In genomic region chr8:105702001-105702401, GRCm38 (mm10) we compare ENCODE assay signal across 8 mouse cellular contexts. TPM values are rescaled to one million over a fixed set of nuclear protein-coding genes. Genes with fewer than 3 reads are reported as not detected.
A peak's percentile ranks its signal among the peaks of the same experiment; 100 is the strongest.
DNase-seq lines count a peak whose midpoint lies in the region; ATAC-seq and TF ChIP-seq lines count a peak whose summit lies in the region.

No protein-coding gene starts in this region.

- no peak for TF ChIP-seq CTCF in heart, adult 2 months (IDR thresholded peaks at IDR 0.05)
- TF ChIP-seq CTCF in E14TG2a.4 (conservative IDR thresholded peaks at IDR 0.05; ENCODE audit: low read length): no peak

- TF ChIP-seq EP300 in heart, adult 2 months (IDR thresholded peaks at IDR 0.05; ENCODE audit: insufficient read depth, low read depth, low read length): no peak

- intact Hi-C loops in heart, adult 2 months (cut with DNase I): loop anchor here (5.0 kb wide), 2 partner anchors 65 to 310 kb away; partner anchors contain the start of genes Agrp, Ctcf and Ddx28

- DNase-seq in heart, adult 2 months: no peak
- no peak for DNase-seq in heart, adult 8-10 months (ENCODE audit: low spot score)
- peak; percentile 29 for DNase-seq in embryonic facial prominence, embryonic 10.5 days (ENCODE audit: low spot score)
- no peak for DNase-seq in limb, embryonic 10.5 days (ENCODE audit: low spot score)
- no peak for DNase-seq in gastrocnemius, postnatal 10 days
- DNase-seq in kidney, adult 8-10 months: no peak

- no peaks in the 10 kb centered on the region for H3K27me3 ChIP-seq in heart, adult 2 months (ENCODE audit: control insufficient read depth, insufficient read depth, low read length)
- peaks cover 9% of the 10 kb centered on the region; the same call in 1 of the 2 replicates for H3K27me3 ChIP-seq in E14TG2a.4 (ENCODE audit: insufficient read depth, low read length)
- no peaks in the 10 kb centered on the region for H3K27me3 ChIP-seq in embryonic facial prominence, embryonic 10.5 days (replicated peaks; ENCODE audit: low read depth, poor library complexity, severe bottlenecking)
- H3K27me3 ChIP-seq in limb, embryonic 10.5 days (ENCODE audit: low read depth, poor library complexity, severe bottlenecking): no peaks in the 10 kb centered on the region
- no peaks in the 10 kb centered on the region for H3K27me3 ChIP-seq in stomach, embryonic 14.5 days (ENCODE audit: control insufficient read depth, insufficient read depth, low read length)

- peak overlapping the region; percentile 85 for H3K4me3 ChIP-seq in heart, adult 2 months
- H3K4me3 ChIP-seq in E14TG2a.4 (replicated peaks; ENCODE audit: low read length): peak overlapping the region; percentile 93
- peak overlapping the region; percentile 81 for H3K4me3 ChIP-seq in embryonic facial prominence, embryonic 10.5 days
- H3K4me3 ChIP-seq in limb, embryonic 10.5 days: peak overlapping the region; percentile 68
- peak overlapping the region; percentile 67 for H3K4me3 ChIP-seq in stomach, embryonic 14.5 days (ENCODE audit: low read depth, low read length)

- 62% methylated on average over 18 of the region's 18 CpGs for WGBS in heart, adult 2 months
- 40% methylated on average over 18 of the region's 18 CpGs for WGBS in embryonic facial prominence, embryonic 10.5 days
- WGBS in limb, embryonic 10.5 days: 46% methylated on average over 18 of the region's 18 CpGs
- 46% methylated on average over 18 of the region's 18 CpGs for WGBS in stomach, embryonic 14.5 days

- H3K4me1 ChIP-seq in heart, adult 2 months (ENCODE audit: control insufficient read depth, insufficient read depth, low read length): peaks cover 3% of the 10 kb centered on the region
- H3K4me1 ChIP-seq in E14TG2a.4 (replicated peaks; ENCODE audit: low read depth, low read length): peaks cover 65% of the 10 kb centered on the region
- H3K4me1 ChIP-seq in embryonic facial prominence, embryonic 10.5 days: peaks cover 37% of the 10 kb centered on the region
- peaks cover 36% of the 10 kb centered on the region for H3K4me1 ChIP-seq in limb, embryonic 10.5 days
- peaks cover 12% of the 10 kb centered on the region for H3K4me1 ChIP-seq in stomach, embryonic 14.5 days (ENCODE audit: control insufficient read depth, insufficient read depth, low read length)

- no peaks in the 10 kb centered on the region for H3K9me3 ChIP-seq in E14TG2a.4 (ENCODE audit: low read length)
- no peaks in the 10 kb centered on the region for H3K9me3 ChIP-seq in embryonic facial prominence, embryonic 10.5 days
- no peaks in the 10 kb centered on the region for H3K9me3 ChIP-seq in limb, embryonic 10.5 days (replicated peaks)
- H3K9me3 ChIP-seq in stomach, embryonic 14.5 days (ENCODE audit: control insufficient read depth, low read depth, low read length): no peaks in the 10 kb centered on the region

- no peak for ATAC-seq in stomach, embryonic 14.5 days (ENCODE audit: insufficient number of reproducible peaks, insufficient read depth, low FRiP score, low read depth)

- H3K4me2 ChIP-seq in stomach, embryonic 14.5 days (replicated peaks; ENCODE audit: low read depth, low read length): peak overlapping the region; percentile 84

- TF ChIP-seq POLR2A in heart, adult 2 months (IDR thresholded peaks at IDR 0.05; ENCODE audit: insufficient read depth, low read depth, low read length): no peak

- H3K36me3 ChIP-seq in heart, adult 2 months (ENCODE audit: control insufficient read depth, insufficient read depth, low read length): no peaks in the 10 kb centered on the region
- H3K36me3 ChIP-seq in E14TG2a.4 (ENCODE audit: insufficient read depth, low read length): peaks cover 61% of the 10 kb centered on the region
- peaks cover 66% of the 10 kb centered on the region for H3K36me3 ChIP-seq in embryonic facial prominence, embryonic 10.5 days (replicated peaks)
- H3K36me3 ChIP-seq in limb, embryonic 10.5 days: peaks cover 66% of the 10 kb centered on the region
- peaks cover 24% of the 10 kb centered on the region for H3K36me3 ChIP-seq in stomach, embryonic 14.5 days (ENCODE audit: control insufficient read depth, insufficient read depth, low read length)

- H3K27ac ChIP-seq in heart, adult 2 months: peak overlapping the region; percentile 92
- peak overlapping the region; percentile 84 for H3K27ac ChIP-seq in embryonic facial prominence, embryonic 10.5 days (replicated peaks)
- peak overlapping the region; percentile 64; the same call in 1 of the 2 replicates for H3K27ac ChIP-seq in limb, embryonic 10.5 days
- peak overlapping the region; percentile 95; the same call in 1 of the 2 replicates for H3K27ac ChIP-seq in stomach, embryonic 14.5 days (ENCODE audit: low read length)

- H3K79me2 ChIP-seq in heart, adult 2 months (replicated peaks; ENCODE audit: control insufficient read depth, insufficient read depth, low read length): no peaks in the 10 kb centered on the region

- H3K9ac ChIP-seq in heart, adult 2 months (ENCODE audit: low read depth, low read length): no peak overlapping the region; the same call in 1 of the 2 replicates
- H3K9ac ChIP-seq in stomach, embryonic 14.5 days (replicated peaks; ENCODE audit: low read depth, low read length): peak overlapping the region; percentile 22; the same call in 1 of the 2 replicates

RNA-seq across cellular contexts. Expression of gene Pard6a, which starts 1.1 kb away (rescaled TPM):
- 1 to 10 TPM; 5.5 to 6.8 TPM for total RNA-seq in heart, adult 2 months (2021)
- polyA plus RNA-seq in heart, adult 2 months (2012; rRNA removed): 12.0 and 18.6 TPM in 2 replicates
- 1 to 10 TPM; 5.9 to 8.1 (median 7.0) TPM for total RNA-seq in heart, adult 8-10 months (2022)
- 15.1 and 16.8 TPM in 2 replicates for polyA plus RNA-seq in embryonic facial prominence, embryonic 10.5 days (2016; fragmentation: Nextera tagmentation; extraction: Ambion mirVana)
- polyA plus RNA-seq in limb, embryonic 10.5 days (2016; fragmentation: Nextera tagmentation; extraction: Ambion mirVana): 11.8 and 12.2 TPM in 2 replicates
- 15.9 and 18.0 TPM in 2 replicates for polyA plus RNA-seq in stomach, embryonic 14.5 days (2014; fragmentation: Nextera tagmentation; extraction: Ambion mirVana)
- total RNA-seq in gastrocnemius, postnatal 10 days (2021): 1 to 10 TPM; 6.0 to 7.8 TPM

RNA-seq across cellular contexts. Expression of gene Acd, which starts 1.1 kb away (rescaled TPM):
- 10 to 100 TPM in 1 of 2 experiments, 1 to 10 TPM in 1; 10.0 to 11.1 TPM for total RNA-seq in heart, adult 2 months (2021)
- 19.7 and 22.3 TPM in 2 replicates for polyA plus RNA-seq in heart, adult 2 months (2012; rRNA removed)
- 10 to 100 TPM; 10.2 to 11.5 (median 10.5) TPM for total RNA-seq in heart, adult 8-10 months (2022)
- polyA plus RNA-seq in embryonic facial prominence, embryonic 10.5 days (2016; fragmentation: Nextera tagmentation; extraction: Ambion mirVana): 67.7 and 72.6 TPM in 2 replicates
- 66.1 and 74.3 TPM in 2 replicates for polyA plus RNA-seq in limb, embryonic 10.5 days (2016; fragmentation: Nextera tagmentation; extraction: Ambion mirVana)
- polyA plus RNA-seq in stomach, embryonic 14.5 days (2014; fragmentation: Nextera tagmentation; extraction: Ambion mirVana): 59.0 and 63.5 TPM in 2 replicates
- total RNA-seq in gastrocnemius, postnatal 10 days (2021): 10 to 100 TPM; 12.9 to 15.2 TPM

RNA-seq across cellular contexts. Expression of gene 4933405L10Rik, which starts 5.5 kb away (rescaled TPM):
- not detected for total RNA-seq in heart, adult 2 months (2021)
- polyA plus RNA-seq in heart, adult 2 months (2012; rRNA removed): not detected in 2 replicates
- not detected for total RNA-seq in heart, adult 8-10 months (2022)
- polyA plus RNA-seq in embryonic facial prominence, embryonic 10.5 days (2016; fragmentation: Nextera tagmentation; extraction: Ambion mirVana): not detected in 2 replicates
- polyA plus RNA-seq in limb, embryonic 10.5 days (2016; fragmentation: Nextera tagmentation; extraction: Ambion mirVana): not detected in 2 replicates
- polyA plus RNA-seq in stomach, embryonic 14.5 days (2014; fragmentation: Nextera tagmentation; extraction: Ambion mirVana): not detected in 2 replicates
- total RNA-seq in gastrocnemius, postnatal 10 days (2021): not detected

RNA-seq across cellular contexts. Expression of gene Enkd1, which starts 6.0 kb away (rescaled TPM):
- 1 to 10 TPM; 1.4 to 1.9 TPM for total RNA-seq in heart, adult 2 months (2021)
- 2.0 and 2.2 TPM in 2 replicates for polyA plus RNA-seq in heart, adult 2 months (2012; rRNA removed)
- 1 to 10 TPM; 1.2 to 2.7 (median 2.3) TPM for total RNA-seq in heart, adult 8-10 months (2022)
- polyA plus RNA-seq in embryonic facial prominence, embryonic 10.5 days (2016; fragmentation: Nextera tagmentation; extraction: Ambion mirVana): 49.3 and 54.0 TPM in 2 replicates
- polyA plus RNA-seq in limb, embryonic 10.5 days (2016; fragmentation: Nextera tagmentation; extraction: Ambion mirVana): 47.0 and 56.0 TPM in 2 replicates
- 22.5 and 26.5 TPM in 2 replicates for polyA plus RNA-seq in stomach, embryonic 14.5 days (2014; fragmentation: Nextera tagmentation; extraction: Ambion mirVana)
- 1 to 10 TPM; 2.0 to 3.7 TPM for total RNA-seq in gastrocnemius, postnatal 10 days (2021)

RNA-seq across cellular contexts. Expression of gene Carmil2, which starts 15.9 kb away (rescaled TPM):
- total RNA-seq in heart, adult 2 months (2021): under 1 TPM; 0.16 to 0.25 TPM
- polyA plus RNA-seq in heart, adult 2 months (2012; rRNA removed): 0.29 and 1.4 TPM in 2 replicates
- under 1 TPM; 0.13 to 0.22 (median 0.14) TPM for total RNA-seq in heart, adult 8-10 months (2022)
- 1.5 TPM in 2 replicates for polyA plus RNA-seq in embryonic facial prominence, embryonic 10.5 days (2016; fragmentation: Nextera tagmentation; extraction: Ambion mirVana)
- polyA plus RNA-seq in limb, embryonic 10.5 days (2016; fragmentation: Nextera tagmentation; extraction: Ambion mirVana): 0.33 and 0.51 TPM in 2 replicates
- 1.0 and 1.1 TPM in 2 replicates for polyA plus RNA-seq in stomach, embryonic 14.5 days (2014; fragmentation: Nextera tagmentation; extraction: Ambion mirVana)
- under 1 TPM; 0.28 to 0.38 TPM for total RNA-seq in gastrocnemius, postnatal 10 days (2021)
